Mouse (Mus musculus): Measurements from ENCODE around the gene Stxbp2. TPM values are rescaled to one million over a fixed set of nuclear protein-coding genes. Genes with fewer than 3 reads are reported as not detected.

The Stxbp2 gene
- polyA plus RNA-seq, 1 experiment from 2014 or later, result 79.1 TPM

DNA sequence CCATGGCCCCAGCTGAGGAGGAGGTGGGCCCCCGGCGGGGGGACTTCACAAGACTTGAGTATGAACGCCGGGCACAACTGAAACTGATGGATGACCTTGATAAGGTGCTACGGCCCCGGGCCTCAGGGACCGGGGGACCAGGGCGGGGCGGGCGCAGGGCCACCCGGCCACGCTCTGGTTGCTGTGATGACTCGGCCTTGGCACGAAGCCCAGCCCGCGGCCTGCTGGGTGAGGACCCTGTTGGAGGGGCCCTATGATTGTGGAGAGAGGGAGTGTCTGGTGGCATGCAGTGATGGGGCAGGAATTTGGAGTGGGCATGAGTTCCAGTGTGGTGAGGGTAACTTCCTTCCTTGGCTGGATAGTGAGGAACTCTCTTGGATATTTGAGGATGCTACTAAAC, 24.2 kb upstream of the Stxbp2 start:
- no peak for DNase-seq (ENCODE audit: low spot score)
- no peak overlapping the region for H3K27ac ChIP-seq
- no peaks in the 10 kb centered on the region for H3K9me3 ChIP-seq
- H3K4me3 ChIP-seq, result no peak overlapping the region
- 85% methylated on average over 16 of the region's 16 CpGs for WGBS
- H3K27me3 ChIP-seq (ENCODE audit: insufficient read depth, poor library complexity, severe bottlenecking), result no peaks in the 10 kb centered on the region
- H3K4me1 ChIP-seq, result 0 out of 2 replicates have a peak, but pooled peaks cover 2% of the 10 kb centered on the region
- H3K36me3 ChIP-seq, result peaks cover 48% of the 10 kb centered on the region

DNA sequence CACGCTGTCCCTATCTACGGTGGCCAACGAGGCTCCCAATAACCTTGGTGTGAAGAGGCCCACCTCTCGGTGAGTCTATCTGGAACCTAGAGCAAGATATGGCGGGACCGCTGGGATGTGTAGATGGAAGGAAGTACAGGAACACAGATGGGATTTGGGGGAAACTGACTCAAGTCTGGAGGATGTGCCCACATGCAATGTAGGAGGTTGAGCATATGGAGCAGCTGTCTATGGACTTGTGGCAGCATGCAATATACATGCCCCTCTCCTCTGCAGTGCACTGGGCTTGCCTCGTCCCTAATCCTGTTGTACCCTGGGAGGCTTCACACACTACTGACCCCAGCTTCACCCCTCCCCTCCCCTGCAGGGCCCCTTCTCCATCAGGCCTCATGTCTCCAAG, 22.9 kb upstream of the Stxbp2 start:
- H3K4me3 ChIP-seq, result no peak overlapping the region
- DNase-seq (ENCODE audit: low spot score), result no peak
- H3K27ac ChIP-seq, result no peak overlapping the region
- WGBS, result 96% methylated on average over 7 of the region's 7 CpGs
- H3K36me3 ChIP-seq, result peaks cover 60% of the 10 kb centered on the region
- no peaks in the 10 kb centered on the region for H3K9me3 ChIP-seq
- H3K4me1 ChIP-seq, result 0 out of 2 replicates have a peak, but pooled peaks cover 2% of the 10 kb centered on the region
- no peaks in the 10 kb centered on the region for H3K27me3 ChIP-seq (ENCODE audit: insufficient read depth, poor library complexity, severe bottlenecking)

DNA sequence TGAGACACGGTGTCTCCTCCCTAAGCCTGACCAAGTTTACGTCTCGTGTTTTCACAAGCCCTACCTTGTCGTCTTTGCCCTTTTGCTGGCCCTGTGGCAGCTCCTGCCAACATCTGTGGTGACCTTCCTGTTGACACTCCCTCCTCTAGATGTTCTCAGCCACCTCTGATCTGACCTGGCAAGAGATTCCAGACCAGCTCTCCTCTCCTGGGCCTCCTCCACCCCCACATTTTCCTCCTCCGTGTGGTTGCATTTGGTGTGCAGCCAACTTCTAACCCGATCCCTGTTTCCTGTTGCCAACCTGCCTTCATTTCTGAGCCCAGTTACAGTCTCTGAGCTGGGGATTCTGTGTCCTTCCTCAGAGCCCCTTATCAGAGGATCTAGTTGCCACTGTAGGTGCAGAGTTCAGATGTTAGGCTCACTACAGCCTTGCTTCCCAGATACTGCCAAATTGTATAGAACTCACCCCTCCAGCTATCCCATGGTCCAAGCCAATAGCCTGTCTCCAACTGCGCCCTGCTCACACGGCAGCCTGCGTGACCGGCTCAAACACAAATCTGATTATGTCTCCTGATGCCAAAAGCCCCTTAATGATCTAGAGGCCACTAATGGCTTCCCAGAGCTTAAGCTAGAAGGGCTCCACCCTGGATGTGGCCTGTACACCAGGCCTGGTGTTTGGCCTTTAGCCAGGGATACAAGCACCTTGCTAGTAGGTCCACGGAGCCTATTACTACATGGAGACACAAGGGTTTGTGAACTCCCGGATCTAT, 21.5 kb upstream of the Stxbp2 start:
- H3K4me3 ChIP-seq, result no peak overlapping the region
- no peaks in the 10 kb centered on the region for H3K9me3 ChIP-seq
- no peak overlapping the region for H3K27ac ChIP-seq
- no peaks in the 10 kb centered on the region for H3K27me3 ChIP-seq (ENCODE audit: insufficient read depth, poor library complexity, severe bottlenecking)
- 81% methylated on average over 12 of the region's 12 CpGs for WGBS
- no peak for DNase-seq (ENCODE audit: low spot score)
- peaks cover 73% of the 10 kb centered on the region for H3K36me3 ChIP-seq
- H3K4me1 ChIP-seq, result 0 out of 2 replicates have a peak, but pooled peaks cover 2% of the 10 kb centered on the region

- Histone ChIP-seq H3K9me3 (no peaks in the 10 kb centered on the region), H3K4me1 (0 out of 2 replicates have a peak, but pooled peaks cover 2% of the 10 kb centered on the region), H3K27me3 (ENCODE audit: insufficient read depth, poor library complexity, severe bottlenecking) (no peaks in the 10 kb centered on the region), H3K36me3 (peaks cover 74% of the 10 kb centered on the region), H3K27ac (no peak overlapping the region), H3K4me3 (no peak overlapping the region)
- WGBS, result 84% methylated on average over 6 of the region's 6 CpGs
- DNase-seq (ENCODE audit: low spot score), result no peak
Observed at GRCm38 (mm10) chr8:3609816-3610150, 21.0 kb upstream of the Stxbp2 start.

DNA sequence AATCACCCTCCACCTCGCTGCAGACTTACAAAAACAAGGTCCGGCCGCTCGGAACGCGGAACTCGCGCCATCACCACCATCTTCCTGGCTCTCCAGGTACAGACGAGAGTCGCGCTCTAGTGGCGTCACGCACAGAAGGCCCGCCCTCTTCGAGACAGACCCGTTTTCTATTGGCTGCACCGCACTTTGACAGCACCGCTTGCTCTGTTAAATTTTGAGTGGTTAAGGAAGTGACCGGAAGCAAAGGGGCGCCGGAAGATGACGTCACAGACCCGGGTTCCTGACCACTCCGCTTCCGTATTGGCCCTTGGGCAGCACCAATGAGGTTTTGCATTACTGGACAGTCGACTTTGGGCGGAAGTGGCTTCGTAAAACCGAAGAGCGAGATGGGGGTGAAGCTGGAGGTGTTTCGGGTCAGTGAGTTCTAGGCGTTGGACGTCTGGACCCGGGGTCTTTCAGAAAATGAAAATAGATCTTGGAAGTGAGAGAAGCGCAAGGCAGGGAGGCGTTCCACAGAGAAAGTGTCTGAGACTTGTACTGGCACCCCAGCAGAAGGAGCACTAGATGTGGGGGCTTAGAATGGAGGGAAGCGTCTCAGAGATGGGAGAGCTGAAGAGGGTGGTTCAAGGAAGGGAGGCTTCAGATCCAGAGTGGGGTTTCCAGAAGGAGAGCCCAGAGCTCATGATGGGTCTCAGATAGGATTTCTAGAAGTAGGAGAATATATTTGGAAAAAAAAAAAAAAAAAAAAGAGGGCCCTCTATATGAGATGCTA, 9.4 kb upstream of the Stxbp2 start, which contains the start of the genes Xab2 and Pet100:
TSS of gene Xab2 (minus strand) at position 118 of the 772 bp plus-strand sequence.
TSS of gene Pet100 (plus strand) at position 350 of the 772 bp plus-strand sequence.
- DNase-seq (ENCODE audit: low spot score), result peak; percentile 100
- Histone ChIP-seq H3K36me3 (peaks cover 25% of the 10 kb centered on the region), H3K4me1 (peaks cover 17% of the 10 kb centered on the region), H3K9me3 (no peaks in the 10 kb centered on the region), H3K27ac (peak within 1 kb of the TSS; percentile 87), H3K4me3 (peak within 1 kb of the TSS; percentile 93), H3K27me3 (ENCODE audit: insufficient read depth, poor library complexity, severe bottlenecking) (no peaks in the 10 kb centered on the region)
- WGBS, result under 1% methylated on average over 37 of the region's 37 CpGs

- Histone ChIP-seq H3K27me3 (ENCODE audit: insufficient read depth, poor library complexity, severe bottlenecking) (no peaks in the 10 kb centered on the region), H3K4me3 (peak overlapping the region; percentile 93), H3K27ac (no peak overlapping the region), H3K4me1 (peaks cover 17% of the 10 kb centered on the region), H3K9me3 (no peaks in the 10 kb centered on the region), H3K36me3 (peaks cover 19% of the 10 kb centered on the region)
- DNase-seq (ENCODE audit: low spot score), result no peak
- 63% methylated on average over 8 of the region's 8 CpGs for WGBS
Observed at GRCm38 (mm10) chr8:3622119-3622518, 8.6 kb upstream of the Stxbp2 start.

DNA sequence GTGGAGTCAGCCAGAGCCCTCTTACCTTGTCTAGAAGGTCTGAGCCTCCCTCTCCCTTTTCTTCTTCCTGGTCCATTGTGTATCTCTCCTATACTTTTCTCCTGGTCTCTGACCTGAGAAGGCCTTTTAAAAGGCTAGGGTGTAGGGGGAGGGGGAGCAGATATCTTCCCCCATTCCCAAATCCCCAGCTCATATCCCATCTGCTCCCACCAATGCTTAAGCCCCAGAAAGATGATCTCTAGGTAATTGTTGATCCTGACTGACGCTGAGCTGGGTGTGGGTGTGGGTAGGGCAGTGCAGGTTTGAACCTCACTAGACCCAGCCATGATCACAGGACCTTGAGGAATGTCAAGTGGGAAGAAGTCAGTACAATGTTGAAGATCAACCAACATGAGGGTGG, 5.3 kb upstream of the Stxbp2 start, which contains the start of gene Pcp2:
TSS of gene Pcp2 (minus strand) at position 101 of the 400 bp plus-strand sequence.
- peaks cover 7% of the 10 kb centered on the region for H3K4me1 ChIP-seq
- H3K4me3 ChIP-seq, result no peak within 1 kb of the TSS
- no peaks in the 10 kb centered on the region for H3K9me3 ChIP-seq
- 0 out of 2 replicates have a peak, but pooled peaks cover 3% of the 10 kb centered on the region for H3K36me3 ChIP-seq
- no peak within 1 kb of the TSS for H3K27ac ChIP-seq
- 75% methylated on average over 1 of the region's 1 CpGs for WGBS
- H3K27me3 ChIP-seq (ENCODE audit: insufficient read depth, poor library complexity, severe bottlenecking), result peaks cover 12% of the 10 kb centered on the region
- no peak for DNase-seq (ENCODE audit: low spot score)

- Histone ChIP-seq H3K27ac (no peak overlapping the region), H3K4me1 (peaks cover 13% of the 10 kb centered on the region), H3K36me3 (0 out of 2 replicates have a peak, but pooled peaks cover 3% of the 10 kb centered on the region), H3K4me3 (no peak overlapping the region), H3K9me3 (no peaks in the 10 kb centered on the region), H3K27me3 (ENCODE audit: insufficient read depth, poor library complexity, severe bottlenecking) (peaks cover 12% of the 10 kb centered on the region)
- 58% methylated on average over 5 of the region's 5 CpGs for WGBS
- DNase-seq (ENCODE audit: low spot score), result no peak
Observed at GRCm38 (mm10) chr8:3626971-3627370, 3.8 kb upstream of the Stxbp2 start.

GRCm38 (mm10) chr8:3628014-3628413, 2.7 kb upstream of the Stxbp2 start:
- H3K27me3 ChIP-seq (ENCODE audit: insufficient read depth, poor library complexity, severe bottlenecking), result peaks cover 12% of the 10 kb centered on the region
- 30% methylated on average over 5 of the region's 5 CpGs for WGBS
- H3K9me3 ChIP-seq, result no peaks in the 10 kb centered on the region
- H3K27ac ChIP-seq, result no peak overlapping the region
- 0 out of 2 replicates have a peak, but pooled peaks cover 3% of the 10 kb centered on the region for H3K36me3 ChIP-seq
- H3K4me1 ChIP-seq, result peaks cover 12% of the 10 kb centered on the region
- no peak overlapping the region for H3K4me3 ChIP-seq
- no peak for DNase-seq (ENCODE audit: low spot score)

DNA sequence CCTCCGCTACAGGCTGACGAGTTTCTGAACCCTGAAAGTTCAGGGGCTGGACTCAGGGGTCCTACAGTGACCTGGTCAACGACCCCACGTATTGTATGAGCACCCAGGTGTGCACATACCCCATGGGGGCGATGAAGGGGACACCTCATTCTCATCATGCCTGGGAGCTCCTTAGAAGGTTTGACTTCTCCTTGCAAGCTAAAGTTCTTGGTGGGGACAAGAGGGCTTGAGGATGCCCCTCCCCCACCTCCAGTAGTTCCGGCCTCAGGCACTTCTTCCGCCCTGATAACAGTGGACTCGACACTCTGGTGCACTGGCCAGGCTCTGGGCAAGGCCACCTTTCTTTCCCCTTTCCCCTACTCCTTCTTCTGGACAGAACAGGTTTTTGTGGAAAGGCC, 722 bp downstream of the Stxbp2 start:
- Histone ChIP-seq H3K4me1 (peaks cover 12% of the 10 kb centered on the region), H3K9me3 (no peaks in the 10 kb centered on the region), H3K36me3 (peaks cover 26% of the 10 kb centered on the region), H3K4me3 (peak overlapping the region; percentile 83), H3K27me3 (ENCODE audit: insufficient read depth, poor library complexity, severe bottlenecking) (peaks cover 12% of the 10 kb centered on the region), H3K27ac (peak overlapping the region; percentile 90)
- no peak for DNase-seq (ENCODE audit: low spot score)
- 10% methylated on average over 8 of the region's 8 CpGs for WGBS

- Histone ChIP-seq H3K36me3 (peaks cover 19% of the 10 kb centered on the region), H3K4me1 (no peaks in the 10 kb centered on the region), H3K27me3 (ENCODE audit: insufficient read depth, poor library complexity, severe bottlenecking) (no peaks in the 10 kb centered on the region), H3K4me3 (no peak overlapping the region), H3K9me3 (no peaks in the 10 kb centered on the region), H3K27ac (no peak overlapping the region)
- no peak for DNase-seq (ENCODE audit: low spot score)
- WGBS, result 24% methylated on average over 5 of the region's 5 CpGs
Observed at GRCm38 (mm10) chr8:3645804-3646203, 15.0 kb downstream of the Stxbp2 start.

- H3K9me3 ChIP-seq, result no peaks in the 10 kb centered on the region
- H3K4me1 ChIP-seq, result no peaks in the 10 kb centered on the region
- H3K4me3 ChIP-seq, result no peak overlapping the region
- H3K36me3 ChIP-seq, result peaks cover 8% of the 10 kb centered on the region; the same call in 1 of the 2 replicates
- 80% methylated on average over 6 of the region's 6 CpGs for WGBS
- DNase-seq (ENCODE audit: low spot score), result no peak
- H3K27ac ChIP-seq, result no peak overlapping the region
- H3K27me3 ChIP-seq (ENCODE audit: insufficient read depth, poor library complexity, severe bottlenecking), result no peaks in the 10 kb centered on the region
Observed at GRCm38 (mm10) chr8:3646824-3647531, 16.2 kb downstream of the Stxbp2 start.

All from heart, embryonic 10.5 days (tissue).